Mouse (Mus musculus) right cerebral cortex, adult 18-20 months (tissue): ENCODE results near the gene Aamp.
"Not testable (repeated sequence)": the region's sequence is repeated elsewhere in the genome, so short reads cannot be mapped to it uniquely, and the experiment has no call there.

Experiments used
- DNase-seq: peaks from one replicate; pipeline ENCODE4 v3.0.0; 2022; ENCODE audit warnings: mixed read lengths

The Aamp gene

GRCm38 (mm10) chr1:74284543-74285160 lies at the start of gene Aamp, which contains the start of gene Pnkd:
Gene Aamp, minus strand, starts transcription at chr1:74284738.
Gene Pnkd, plus strand, starts transcription at chr1:74284930.
- DNase-seq, result peak; percentile 100

GRCm38 (mm10) chr1:74332930-74333329 lies 48.4 kb upstream of the Aamp start:
- no peak for DNase-seq

GRCm38 (mm10) chr1:74332241-74332763 lies 47.8 kb upstream of the Aamp start:
- DNase-seq, result peak; percentile 98

GRCm38 (mm10) chr1:74331046-74331681 lies 46.6 kb upstream of the Aamp start:
- DNase-seq, result no peak

GRCm38 (mm10) chr1:74329899-74330431 lies 45.4 kb upstream of the Aamp start:
- DNase-seq, result no peak

- DNase-seq, result not testable (repeated sequence)
Observed at GRCm38 (mm10) chr1:74326916-74327315, 42.4 kb upstream of the Aamp start.

GRCm38 (mm10) chr1:74321396-74321795 lies 36.9 kb upstream of the Aamp start:
- DNase-seq, result no peak

GRCm38 (mm10) chr1:74318711-74319110 lies 34.2 kb upstream of the Aamp start:
- no peak for DNase-seq

GRCm38 (mm10) chr1:74316114-74316827 lies 31.7 kb upstream of the Aamp start:
- DNase-seq, result no peak

GRCm38 (mm10) chr1:74314796-74315195 lies 30.3 kb upstream of the Aamp start:
- DNase-seq, result no peak

GRCm38 (mm10) chr1:74313049-74313692 lies 28.6 kb upstream of the Aamp start:
- DNase-seq, result peak; percentile 71

- DNase-seq, result no peak
Observed at GRCm38 (mm10) chr1:74309767-74310166, 25.2 kb upstream of the Aamp start.

GRCm38 (mm10) chr1:74308001-74308964 lies 23.7 kb upstream of the Aamp start:
- DNase-seq, result no peak

- no peak for DNase-seq
Observed at GRCm38 (mm10) chr1:74307146-74307545, 22.6 kb upstream of the Aamp start.

- no peak for DNase-seq
Observed at GRCm38 (mm10) chr1:74305522-74305921, 21.0 kb upstream of the Aamp start, which contains the start of gene Tmbim1. Gene Tmbim1, minus strand, starts transcription at chr1:74305622.

- no peak for DNase-seq
Observed at GRCm38 (mm10) chr1:74304946-74305345, 20.4 kb upstream of the Aamp start.

GRCm38 (mm10) chr1:74304339-74304790 lies 19.8 kb upstream of the Aamp start:
- no peak for DNase-seq

GRCm38 (mm10) chr1:74303509-74304338 lies 19.2 kb upstream of the Aamp start:
- DNase-seq, result peak; percentile 52

- no peak for DNase-seq
Observed at GRCm38 (mm10) chr1:74302835-74303234, 18.3 kb upstream of the Aamp start.

GRCm38 (mm10) chr1:74302229-74302628 lies 17.7 kb upstream of the Aamp start:
- no peak for DNase-seq
